Mouse (Mus musculus) mouse embryonic stem cell (cell line): ENCODE measurements around the gene Tpst1.

Source experiments
- in situ Hi-C, 2 experiments: fragments of 300-500 bp; cut with MboI; formaldehyde crosslinking; loops; 1 replicate in 1 of 2; 3 replicates in 1 of 2; pipeline ENCODE4 v1.14.3; 2019 to 2020; ENCODE audit warnings: low sequenced_read_pairs in 2 of 2, low pct_unique_long_range_greater_than_20kb in 1 of 2, mixed read lengths in 1 of 2; ENCODE audit not compliant: unreplicated experiment in 1 of 2

The Tpst1 gene

DNA sequence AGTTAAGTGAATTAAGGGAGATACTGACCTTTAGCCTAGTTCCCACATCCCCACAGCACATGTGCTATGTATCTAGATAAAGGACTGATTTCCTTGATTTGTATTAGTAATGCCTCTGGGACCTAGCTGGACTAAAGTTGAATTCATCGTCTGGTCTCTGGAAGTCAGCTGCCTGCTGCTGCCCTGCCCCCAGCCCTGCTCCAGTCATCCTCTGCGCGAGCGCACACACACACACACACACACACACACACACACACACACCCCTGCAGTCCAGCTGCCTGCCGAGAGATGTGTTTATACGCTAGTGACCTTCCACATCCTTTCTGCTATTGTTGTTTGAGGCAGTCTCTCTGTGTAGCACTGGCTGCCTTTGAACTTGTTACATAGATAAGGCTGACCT, 47.8 kb downstream of the Tpst1 start:
- in situ Hi-C loops, result no loop called here

DNA sequence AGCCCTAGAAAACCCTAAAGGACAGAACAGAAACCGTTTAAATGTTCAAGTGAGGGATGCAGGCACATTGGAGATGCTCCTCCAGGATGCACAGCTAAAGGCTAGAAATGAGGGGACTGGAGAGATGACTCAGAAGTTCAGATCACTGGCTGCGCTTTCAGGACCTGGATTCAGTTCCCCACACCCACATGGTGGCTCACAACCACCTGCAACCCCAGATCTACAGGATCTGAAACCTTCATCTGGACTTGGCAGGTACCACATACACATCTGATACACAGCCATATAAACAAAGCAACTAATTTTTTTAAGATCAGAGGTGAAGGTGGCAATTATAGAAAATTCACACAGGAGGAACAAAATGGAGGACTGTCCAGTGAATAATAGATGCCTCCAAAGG, 49.2 kb downstream of the Tpst1 start:
- in situ Hi-C loops, result no loop called here

DNA sequence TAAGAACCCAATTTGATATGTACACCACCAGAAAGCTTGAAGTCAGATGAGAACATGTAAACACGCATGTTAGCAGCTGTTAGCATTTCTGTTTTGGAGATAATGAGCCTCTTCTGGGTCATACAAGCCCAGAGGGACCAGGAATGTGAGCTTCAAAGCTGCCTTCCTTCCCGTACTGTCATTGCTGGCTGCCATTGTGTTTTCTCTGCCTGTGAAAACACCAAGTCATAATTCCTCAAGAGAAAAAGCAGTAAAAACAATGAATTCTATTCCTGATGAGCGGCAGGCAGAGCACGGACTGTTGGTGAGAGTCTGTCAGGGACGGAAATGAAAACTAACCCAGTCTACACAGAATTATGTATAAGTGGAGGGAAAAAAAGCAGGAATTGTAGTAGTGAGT, 51.1 kb downstream of the Tpst1 start:
- in situ Hi-C loops, result no loop called here

DNA sequence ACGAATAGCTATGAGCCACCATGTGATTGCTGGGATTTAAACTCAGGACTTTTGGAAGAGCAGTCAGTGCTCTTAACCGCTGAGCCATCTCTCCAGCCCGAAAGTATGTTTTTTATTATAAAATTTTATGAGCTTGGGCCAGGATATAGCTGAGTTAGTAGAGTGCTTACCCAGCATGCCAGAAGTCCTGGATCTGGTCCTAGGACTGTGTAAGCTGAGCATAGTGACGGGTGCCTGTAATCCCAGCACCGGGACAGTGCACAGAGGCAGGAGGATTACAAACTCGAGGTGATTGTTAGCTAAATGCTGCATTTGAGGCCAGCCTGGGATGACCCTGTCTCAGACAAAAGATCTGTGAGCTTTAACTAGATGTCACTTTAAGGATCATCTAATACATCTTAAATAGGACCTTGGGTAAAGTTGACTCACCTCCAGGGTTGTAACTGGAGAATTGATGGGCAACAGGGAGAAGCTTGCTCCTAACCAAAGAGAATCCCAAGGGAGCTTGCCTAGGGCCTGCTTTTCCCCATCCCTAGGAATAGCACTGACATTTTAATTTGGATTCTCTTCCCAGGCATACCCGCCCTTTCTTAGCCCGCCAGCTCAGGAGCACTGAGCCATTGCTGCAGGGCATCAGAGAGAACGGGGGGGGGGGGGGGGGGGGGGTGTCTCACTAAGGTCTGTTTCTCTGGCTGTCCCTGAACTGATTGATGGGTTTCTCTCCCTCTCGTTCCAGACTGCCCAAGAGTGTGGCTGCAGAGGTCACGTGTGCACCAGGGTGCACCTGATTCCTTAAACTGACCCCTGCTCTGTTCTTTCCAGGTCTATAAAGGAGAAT, 55.8 kb downstream of the Tpst1 start:
- in situ Hi-C loops, result no loop called here

DNA sequence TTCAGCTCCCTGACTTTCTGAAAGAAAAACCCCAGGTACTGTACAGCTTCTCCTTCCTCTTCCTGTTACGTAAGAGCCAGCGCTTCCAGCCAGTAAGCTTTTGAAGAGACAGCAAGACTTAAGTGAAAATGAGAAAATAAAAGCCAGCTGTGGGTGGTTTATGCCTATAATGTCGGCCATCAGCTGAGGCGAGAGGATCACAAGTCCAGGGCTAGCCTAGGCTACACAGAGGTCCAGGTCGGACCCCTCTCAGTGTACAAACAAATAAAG, 56.3 kb downstream of the Tpst1 start:
- in situ Hi-C loops, result no loop called here

DNA sequence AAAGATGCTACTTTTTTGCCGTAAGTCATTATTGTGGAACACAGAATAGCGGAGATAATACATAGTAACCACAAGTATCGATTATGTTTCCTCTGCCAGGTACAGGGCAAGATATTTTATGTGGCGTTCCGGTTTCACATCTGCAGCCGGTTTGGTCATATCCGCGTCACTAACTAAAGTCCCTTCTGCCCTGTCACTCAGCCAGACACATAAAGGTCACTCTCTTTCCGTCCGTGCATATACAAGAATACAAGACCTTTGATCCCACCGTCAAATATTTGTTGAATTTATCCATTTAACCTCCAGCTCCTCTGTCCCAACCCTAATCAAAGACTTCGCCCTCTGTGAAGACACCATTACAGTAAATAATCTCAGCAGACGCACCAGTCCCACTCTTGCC, 63.5 kb downstream of the Tpst1 start:
- in situ Hi-C loops, result loop anchor here in 1 of 2 experiments (5.0 kb wide), 1 partner anchor 54 kb away; no protein-coding TSS in a partner anchor

DNA sequence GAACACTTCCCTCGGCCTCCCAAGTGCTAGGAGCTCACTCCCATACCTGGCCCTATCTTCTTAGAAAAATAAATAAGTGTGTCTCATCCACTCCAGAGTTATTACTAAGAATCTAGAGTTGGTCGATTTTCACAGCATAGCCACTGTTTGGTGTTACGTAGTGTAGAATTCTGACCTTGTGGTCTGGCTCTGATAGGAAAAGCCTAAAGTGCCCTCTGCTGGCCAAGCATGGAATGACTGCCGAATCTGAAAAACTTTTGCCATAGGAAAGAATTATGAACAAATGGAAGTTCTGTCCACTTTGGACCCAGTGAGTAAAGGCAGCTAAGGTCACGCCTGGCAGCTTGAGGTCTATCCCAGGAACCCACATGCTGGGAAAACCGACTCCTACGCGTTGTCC, 66.3 kb downstream of the Tpst1 start:
- in situ Hi-C loops, result loop anchor here in 1 of 2 experiments (5.0 kb wide), 1 partner anchor 57 kb away; no protein-coding TSS in a partner anchor

DNA sequence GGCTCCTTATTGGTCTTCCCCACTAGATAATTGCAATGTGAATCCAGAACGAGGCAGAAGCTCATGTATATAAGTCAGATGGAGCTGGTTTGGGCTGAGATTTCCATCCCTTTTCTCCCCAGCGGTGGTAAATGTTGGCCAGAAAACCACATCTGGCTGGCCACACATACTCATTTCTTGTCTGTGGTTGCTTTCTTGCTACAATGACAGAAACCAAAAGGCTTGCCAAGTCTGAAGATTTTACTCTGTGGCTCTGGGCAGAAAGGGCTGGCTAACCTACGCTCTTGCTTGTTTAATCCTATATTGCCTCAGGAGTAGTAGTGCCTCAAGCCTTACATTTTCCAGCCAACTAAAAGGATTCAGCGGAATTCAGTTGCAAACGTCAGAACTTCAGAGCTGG, 68.0 kb downstream of the Tpst1 start:
- in situ Hi-C loops, result no loop called here

DNA sequence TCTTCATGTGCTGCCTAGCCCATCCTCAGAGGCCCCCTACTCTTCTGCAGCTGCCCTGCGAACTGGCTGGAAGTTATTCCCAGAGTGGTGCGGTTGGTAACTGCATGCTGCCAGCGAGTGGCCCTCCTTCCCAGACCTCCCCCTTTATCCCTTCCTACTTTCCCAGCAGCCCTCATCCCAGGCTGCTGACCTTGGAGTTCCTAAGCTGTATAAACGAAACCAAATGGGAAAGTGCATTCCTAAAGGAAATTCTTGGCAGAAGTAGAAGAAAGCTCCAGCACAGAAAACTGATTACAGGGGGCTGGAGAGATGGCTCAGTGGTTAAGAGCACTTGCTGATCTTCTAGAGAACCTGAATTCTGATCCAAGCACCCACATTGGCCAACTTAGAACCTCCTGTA, 68.9 kb downstream of the Tpst1 start:
- in situ Hi-C loops, result no loop called here

DNA sequence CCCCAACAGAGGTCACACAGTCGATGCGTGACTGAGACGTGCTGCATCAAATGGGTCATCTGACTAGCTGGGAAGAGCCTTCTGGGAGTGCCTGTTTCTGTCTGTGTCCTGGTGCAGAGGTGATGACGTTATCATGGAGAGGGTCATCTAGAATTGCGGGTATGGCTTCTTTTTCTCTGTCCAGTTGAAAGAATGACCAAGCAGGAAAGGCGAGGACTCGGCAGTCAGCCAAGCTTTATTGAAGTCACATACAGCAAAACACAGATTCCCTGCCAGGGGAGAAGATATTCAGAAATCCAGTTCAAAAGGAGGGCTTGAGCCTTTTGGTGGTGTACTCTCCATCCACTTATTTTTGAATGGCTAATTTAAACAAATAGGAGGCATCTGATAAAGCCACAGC, 70.0 kb downstream of the Tpst1 start:
- in situ Hi-C loops, result no loop called here

DNA sequence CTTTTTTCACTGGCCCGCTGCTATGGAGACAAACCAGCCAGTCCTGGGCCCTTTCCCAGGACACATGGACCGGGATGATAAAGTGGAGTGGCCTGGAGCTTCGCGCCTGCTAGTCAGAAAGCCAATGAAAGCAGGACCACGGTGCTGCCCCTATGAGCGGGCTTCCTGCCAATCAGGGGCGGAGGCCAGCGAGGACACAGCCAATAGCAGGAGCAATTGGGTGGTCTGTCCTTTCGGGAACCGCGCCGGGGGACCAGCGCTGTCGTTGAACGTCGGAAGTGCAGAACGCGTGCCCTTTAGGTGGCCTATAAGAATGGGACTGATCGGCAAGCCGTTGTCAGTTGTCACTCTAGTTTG, 70.8 kb downstream of the Tpst1 start:
- in situ Hi-C loops, result no loop called here

DNA sequence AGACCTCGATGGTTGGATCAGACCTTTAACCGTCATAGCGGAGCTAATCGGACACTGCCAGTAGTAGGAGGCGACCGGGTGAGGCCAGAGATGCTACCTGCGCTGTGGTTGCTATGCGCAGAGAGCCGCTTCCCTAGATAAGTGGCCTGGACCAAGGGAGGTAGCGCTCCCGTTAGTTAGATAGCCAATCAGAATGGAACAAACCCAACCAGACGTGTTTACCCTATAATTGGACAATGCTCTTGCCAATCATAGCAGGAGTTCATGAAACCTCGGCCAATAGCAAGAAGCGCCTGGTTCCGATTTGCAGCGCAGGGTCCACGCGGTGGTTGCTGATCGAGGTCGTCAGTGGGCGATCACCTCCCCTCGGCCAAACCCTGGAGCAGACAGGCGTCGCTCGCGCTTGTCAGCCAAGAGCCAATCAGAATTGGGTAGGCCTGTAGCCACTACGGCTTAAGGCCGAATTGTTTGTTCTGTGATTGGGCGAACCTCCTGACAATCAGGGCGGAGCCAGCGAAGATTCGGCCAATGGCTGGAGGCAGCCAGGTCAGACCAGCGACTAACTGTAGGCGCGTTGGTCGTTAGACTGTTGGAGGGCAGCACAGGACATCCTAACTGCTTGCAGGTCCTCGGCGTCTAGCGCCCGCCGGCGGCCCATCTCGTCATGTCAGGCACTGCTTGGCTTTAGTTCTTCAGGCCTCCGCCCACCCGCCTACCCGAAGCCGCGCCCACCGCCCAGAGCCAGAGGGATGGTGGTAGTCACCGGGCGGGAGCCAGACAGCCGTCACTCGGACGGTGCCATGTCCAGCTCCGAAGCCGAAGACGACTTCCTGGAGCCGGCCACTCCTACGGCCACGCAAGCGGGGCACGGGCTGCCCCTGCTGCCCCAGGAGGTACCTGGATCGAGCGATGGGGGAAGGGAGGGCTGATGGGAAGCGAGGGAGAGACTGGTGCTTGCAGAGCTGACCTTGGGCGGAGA, 71.5 kb downstream of the Tpst1 start, which contains the start of gene Kctd7:
TSS of gene Kctd7 (plus strand) at position 528 of the 979 bp plus-strand sequence.
- in situ Hi-C loops, result no loop called here

DNA sequence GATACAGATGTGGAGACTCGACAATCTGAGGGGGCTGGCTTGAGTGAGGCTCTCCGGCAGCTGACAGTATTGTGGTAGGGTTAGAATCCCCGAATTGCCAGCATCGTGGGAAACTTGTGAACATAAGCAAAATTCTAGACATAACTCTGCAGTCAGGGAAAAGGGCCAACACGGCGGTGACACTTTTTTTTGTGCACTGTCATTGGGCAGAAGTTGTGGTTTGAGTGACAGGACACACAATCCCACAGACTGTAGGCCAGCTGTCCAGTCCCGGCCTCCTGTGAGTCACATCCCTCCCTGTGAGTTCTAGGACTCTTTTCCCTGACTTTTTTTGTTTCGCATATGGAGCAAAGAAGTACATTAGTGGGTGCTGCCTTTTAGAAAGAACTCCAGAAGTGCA, 72.8 kb downstream of the Tpst1 start:
- in situ Hi-C loops, result no loop called here

DNA sequence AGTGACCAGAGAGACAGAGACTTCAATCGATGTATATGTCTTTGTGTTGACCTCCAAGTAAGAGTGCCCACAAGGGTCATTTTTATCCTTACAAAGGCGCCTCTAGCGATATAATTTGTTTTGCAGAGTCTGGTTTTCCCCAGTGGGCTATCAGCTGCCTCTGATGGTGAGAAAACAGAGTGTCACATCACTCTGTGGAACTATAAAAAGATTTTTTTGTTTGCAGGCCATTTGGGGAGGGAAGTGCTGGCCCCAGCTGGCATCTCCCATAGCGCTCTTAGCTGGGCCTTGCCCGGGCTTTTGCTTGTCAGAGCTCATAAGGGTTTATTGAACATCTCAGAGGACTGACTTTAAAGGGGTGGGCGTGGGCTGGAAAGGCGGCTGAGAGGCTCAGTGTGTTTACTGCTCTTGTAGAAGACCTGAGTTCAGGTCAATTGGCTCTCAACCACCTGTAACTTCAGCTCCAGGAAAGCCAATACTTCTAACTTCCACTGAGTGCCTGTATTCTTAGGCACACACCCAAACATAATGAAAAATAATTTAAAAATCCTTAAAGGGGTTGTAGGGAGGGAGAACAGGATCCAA, 76.7 kb downstream of the Tpst1 start:
- in situ Hi-C loops, result no loop called here

DNA sequence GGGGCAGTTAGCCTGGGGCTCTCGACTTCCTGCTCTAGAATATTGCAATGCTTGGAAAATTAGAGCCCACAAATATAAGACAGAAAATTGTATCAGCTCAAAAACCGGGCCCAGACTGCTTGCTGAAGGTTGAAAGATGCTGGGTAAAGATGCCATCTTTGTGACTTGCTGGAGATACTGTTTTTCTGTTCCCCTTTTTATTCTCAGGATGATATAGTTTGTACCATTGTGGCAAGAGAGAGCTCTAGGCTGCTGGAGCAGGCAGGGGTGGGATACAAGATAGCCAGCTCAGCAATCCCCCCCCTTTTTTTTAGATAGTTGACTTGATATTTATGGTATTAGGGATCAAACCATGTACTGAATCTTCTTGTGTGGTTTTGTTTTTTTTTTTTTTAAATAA, 81.2 kb downstream of the Tpst1 start:
- in situ Hi-C loops, result no loop called here

DNA sequence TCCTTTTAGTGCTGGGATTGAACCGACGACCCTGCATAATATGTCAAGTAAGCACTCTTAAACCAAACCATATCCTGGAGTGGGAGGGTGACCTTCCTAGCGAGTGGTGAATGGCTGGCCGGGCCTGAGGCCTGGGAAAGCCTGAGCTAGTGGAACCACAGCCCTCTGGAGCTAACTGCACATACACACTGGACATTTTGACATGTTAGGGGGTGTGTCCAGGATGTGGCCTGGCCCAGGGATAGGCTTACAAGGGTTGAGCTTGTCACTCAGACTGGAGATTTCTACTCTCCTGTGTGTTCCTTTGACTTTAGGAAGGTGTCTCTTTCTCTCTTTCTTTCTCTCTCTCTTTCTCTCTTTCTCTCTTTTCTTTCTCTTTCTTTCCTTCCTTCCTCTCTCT, 85.4 kb downstream of the Tpst1 start:
- in situ Hi-C loops, result no loop called here

DNA sequence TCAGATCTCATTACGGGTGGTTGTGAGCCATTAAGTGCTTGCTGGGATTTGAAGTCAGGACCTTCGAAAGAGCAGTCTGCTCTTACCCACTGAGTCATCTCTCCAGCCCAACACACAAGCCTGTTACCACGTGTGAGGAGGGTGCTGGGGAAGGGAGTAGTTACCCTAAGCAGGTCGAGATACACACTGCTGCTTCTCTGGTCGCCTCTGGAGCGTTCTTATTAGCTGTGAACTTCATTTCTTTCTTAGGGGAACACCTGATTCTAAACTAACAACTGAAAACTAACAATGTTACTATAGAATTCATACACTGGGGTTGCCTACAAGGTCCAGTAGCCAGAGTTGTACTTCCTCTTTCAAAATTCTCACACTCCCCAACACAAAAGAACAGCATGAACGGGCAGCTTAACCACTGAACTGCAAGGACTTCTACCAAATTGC, 86.7 kb downstream of the Tpst1 start:
- in situ Hi-C loops, result no loop called here

DNA sequence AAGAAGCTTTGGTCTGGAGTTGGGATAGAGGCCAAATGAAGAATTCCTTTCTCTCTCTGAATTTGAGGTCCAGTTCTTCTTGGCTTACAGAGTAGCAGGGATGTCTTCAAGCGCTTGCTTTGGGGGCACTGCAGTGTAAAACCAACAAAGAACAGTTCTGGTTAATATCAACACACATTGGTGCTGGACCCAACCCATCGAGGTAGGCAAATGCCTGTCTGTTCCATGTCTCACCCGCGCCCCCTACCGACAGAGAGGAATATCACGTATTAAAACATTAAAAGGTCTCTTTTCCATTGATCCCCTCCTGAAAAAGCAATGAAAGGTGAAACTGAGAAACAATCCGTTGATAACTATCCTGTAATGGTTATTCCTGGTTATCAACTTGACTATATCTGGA, 90.5 kb downstream of the Tpst1 start:
- in situ Hi-C loops, result no loop called here

DNA sequence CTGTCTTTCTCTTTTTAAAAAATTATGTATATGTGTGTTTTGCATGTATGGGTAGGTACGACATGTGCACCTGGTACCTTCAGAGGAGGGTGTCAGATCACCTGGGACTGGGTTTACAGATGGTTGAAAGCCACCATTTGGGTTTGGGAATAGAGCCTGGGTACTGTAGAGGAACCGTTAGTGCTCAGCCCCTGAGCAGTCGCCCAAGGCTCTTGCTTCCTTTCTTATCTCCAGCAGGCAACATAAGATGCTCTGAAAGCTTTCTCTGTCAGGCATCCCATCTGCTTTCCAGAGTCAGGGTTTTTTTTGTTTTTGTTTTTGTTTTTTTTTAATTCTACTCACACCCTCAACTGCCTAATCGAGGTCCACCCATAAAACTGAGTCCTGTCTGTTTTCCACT, 92.1 kb downstream of the Tpst1 start:
- in situ Hi-C loops, result no loop called here
